Mouse (Mus musculus) thymus, postnatal 36 days (tissue): ENCODE measurements around the gene Btbd35f26.
"Not testable (repeated sequence)": the region's sequence is repeated elsewhere in the genome, so short reads cannot be mapped to it uniquely, and the experiment has no call there.

ENCODE experiments used
- DNase-seq, 2 experiments: peaks; one replicate each; pipeline ENCODE4 v3.0.0; 2022; ENCODE audit warnings: mixed read lengths in 2 of 2

Btbd35f26 gene

DNA sequence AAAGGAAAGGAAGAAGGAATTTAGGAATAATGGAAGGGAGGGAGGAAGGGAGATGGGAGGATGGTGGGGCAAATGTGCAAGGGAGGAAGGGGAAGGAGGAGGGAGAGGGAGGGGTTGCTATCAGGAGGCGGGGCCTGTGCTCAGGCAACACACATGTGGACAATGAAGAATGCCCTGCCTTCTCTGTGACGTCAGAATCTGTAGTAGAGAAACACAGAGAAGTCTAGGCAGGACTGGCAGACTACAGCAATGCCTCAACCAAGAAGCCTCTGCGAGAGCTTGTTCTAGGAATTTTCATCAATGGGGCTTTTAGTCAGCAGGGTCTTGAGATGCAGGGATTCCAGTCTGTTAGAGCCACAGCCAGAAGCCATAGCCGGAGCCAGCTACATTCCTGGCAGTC lies at the start of gene Btbd35f26:
TSS of gene Btbd35f26 (plus strand) at position 301 of the 400 bp plus-strand sequence.
- not testable (repeated sequence) for DNase-seq

DNA sequence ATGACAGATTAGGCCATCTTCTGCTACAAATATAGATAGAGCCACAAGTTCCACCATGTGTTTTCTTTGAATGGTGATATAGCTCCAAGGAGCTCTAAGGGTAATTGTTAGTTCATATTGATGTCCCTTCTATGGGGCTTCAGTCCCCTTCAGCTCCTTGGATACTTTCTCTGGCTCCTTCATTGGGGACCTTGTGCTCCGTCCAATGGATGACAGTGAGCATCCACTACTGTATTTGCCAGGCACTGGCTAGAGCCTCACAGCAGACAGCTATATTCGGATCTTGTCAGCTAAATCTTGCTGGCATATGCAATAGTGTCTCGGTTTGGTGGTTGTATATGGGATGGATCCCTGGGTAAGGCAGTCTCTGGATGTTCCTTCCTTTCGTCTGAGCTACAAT lies 5.7 kb downstream of the Btbd35f26 start:
- peak in 1 of 2 experiments; percentile 1 for DNase-seq

DNA sequence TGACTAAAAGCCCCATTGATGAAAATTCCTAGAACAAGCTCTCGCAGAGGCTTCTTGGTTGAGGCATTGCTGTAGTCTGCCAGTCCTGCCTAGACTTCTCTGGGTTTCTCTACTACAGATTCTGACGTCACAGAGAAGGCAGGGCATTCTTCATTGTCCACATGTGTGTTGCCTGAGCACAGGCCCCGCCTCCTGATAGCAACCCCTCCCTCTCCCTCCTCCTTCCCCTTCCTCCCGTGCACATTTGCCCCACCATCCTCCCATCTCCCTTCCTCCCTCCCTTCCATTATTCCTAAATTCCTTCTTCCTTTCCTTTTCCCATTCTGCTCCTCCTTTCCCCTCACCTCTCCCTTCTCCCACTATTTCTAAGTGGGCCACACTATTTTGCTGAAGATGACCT lies 47.6 kb downstream of the Btbd35f26 start, which contains the start of gene Btbd35f19:
TSS of gene Btbd35f19 (minus strand) at position 101 of the 400 bp plus-strand sequence.
- not testable (repeated sequence) for DNase-seq
